Mouse (Mus musculus) forebrain, embryonic 14.5 days (tissue): ENCODE data around the gene Oxt. TPM values are rescaled to one million over a fixed set of nuclear protein-coding genes. Genes with fewer than 3 reads are reported as not detected.
A peak's percentile ranks its signal among the peaks of the same experiment; 100 is the strongest.

Experiments
- ATAC-seq: fragments of 200-750 bp; cut with Nextera tagmentation; 2 replicates; pipeline ENCODE4 v1.8.0; 2017; ENCODE audit warnings: mild to moderate bottlenecking, moderate library complexity
- DNase-seq: peaks from one replicate; pipeline ENCODE4 v3.0.0-alpha.2; 2015; ENCODE audit warnings: low spot score
- H3K27ac ChIP-seq: fragments of 300-500 bp; sonication (generic); 2 replicates; pipeline ENCODE4 v1.5.1; 2014; ENCODE audit warnings: low read depth, mild to moderate bottlenecking, control low read depth, low read length, moderate library complexity
- H3K27me3 ChIP-seq: fragments of 300-500 bp; sonication (generic); replicated peaks from 2 replicates; pipeline ENCODE4 v1.6.1; 2014; ENCODE audit warnings: low read length, control low read depth, mixed read lengths; ENCODE audit not compliant: control insufficient read depth, insufficient read depth
- H3K36me3 ChIP-seq: fragments of 300-500 bp; sonication (generic); 2 replicates; pipeline ENCODE4 v1.6.1; 2014; ENCODE audit warnings: low read length, control low read depth; ENCODE audit not compliant: control insufficient read depth, insufficient read depth
- H3K4me1 ChIP-seq: fragments of 300-500 bp; sonication (generic); 2 replicates; pipeline ENCODE4 v1.6.1; 2014; ENCODE audit warnings: antibody characterized with exemption, low read length, control low read depth; ENCODE audit not compliant: control insufficient read depth, insufficient read depth
- H3K4me2 ChIP-seq: fragments of 300-500 bp; sonication (generic); 2 replicates; pipeline ENCODE4 v1.6.1; 2014; ENCODE audit warnings: mild to moderate bottlenecking, control low read depth, low read length
- H3K4me3 ChIP-seq: fragments of 300-500 bp; sonication (generic); 2 replicates; pipeline ENCODE4 v1.5.1; 2014; ENCODE audit warnings: low read depth, low read length, control low read depth
- H3K9ac ChIP-seq: fragments of 300-500 bp; sonication (generic); 2 replicates; pipeline ENCODE4 v1.6.1; 2014; ENCODE audit warnings: mild to moderate bottlenecking, low read length, control low read depth, moderate library complexity
- H3K9me3 ChIP-seq: fragments of 300-500 bp; sonication (generic); replicated peaks from 2 replicates; pipeline ENCODE4 v1.6.1; 2016; ENCODE audit warnings: low read length, control low read depth, mixed read lengths; ENCODE audit not compliant: control insufficient read depth
- WGBS: fragments of 180-500 bp; shearing (Covaris S2); extraction: QIAGEN DNeasy Blood & Tissue Kit; methylation state at CpG from one replicate; pipeline ENCODE4 v1.1.7; 2014; 5-methylcytosine and 5-hydroxymethylcytosine counted together
- polyA plus RNA-seq: library from polyadenylated mRNA; unstranded; fragments of >200 nt; fragmentation: Nextera tagmentation; extraction: Ambion mirVana; gene quantifications from 2 replicates; pipeline ENCODE4 v1.2.1, GENCODE M21; 2014

The Oxt gene
- polyA plus RNA-seq, 1 experiment from 2014 or later: not detected

DNA sequence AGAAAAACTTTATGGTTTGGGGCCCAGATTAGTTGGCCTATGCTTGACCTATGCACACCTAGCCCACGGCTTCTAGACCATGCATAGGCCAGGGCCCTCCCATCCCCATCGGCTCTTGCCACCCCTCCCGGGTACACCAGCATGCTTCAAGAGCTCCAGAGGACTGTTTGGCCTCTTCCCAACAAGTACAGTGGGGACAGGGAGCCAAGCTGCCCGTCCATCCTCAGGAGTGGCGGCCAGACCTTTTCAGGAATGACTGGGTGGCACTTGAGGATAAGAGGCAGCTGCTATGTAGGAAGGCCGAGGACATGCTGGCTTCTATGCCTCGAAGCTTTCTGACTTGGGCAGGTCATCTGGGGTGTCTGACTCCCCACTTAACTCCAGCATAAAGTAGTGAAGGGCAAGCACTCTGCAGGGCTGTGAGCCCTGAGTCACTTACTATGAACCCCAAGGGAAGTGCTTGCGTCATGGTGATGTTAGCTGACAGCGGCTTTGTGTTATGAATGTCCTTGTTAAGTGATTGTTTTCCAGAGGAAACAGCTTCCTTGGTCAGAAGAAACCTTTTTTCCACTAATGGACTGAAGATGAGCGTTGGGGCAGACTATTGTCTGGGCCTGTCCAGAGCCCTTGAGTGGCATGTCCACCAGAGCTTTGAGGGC is 8.1 kb downstream of the Oxt start:
- Histone ChIP-seq H3K9me3 (no peaks in the 10 kb centered on the region), H3K36me3 (no peaks in the 10 kb centered on the region), H3K4me2 (no peak overlapping the region), H3K27me3 (peaks cover 36% of the 10 kb centered on the region), H3K27ac (no peak overlapping the region), H3K4me3 (no peak overlapping the region), H3K4me1 (no peaks in the 10 kb centered on the region), H3K9ac (no peak overlapping the region)
- ATAC-seq (no peak), DNase-seq (no peak)
- 81% methylated on average over 10 of the region's 10 CpGs for WGBS

- Histone ChIP-seq H3K4me3 (no peak overlapping the region), H3K9me3 (no peaks in the 10 kb centered on the region), H3K36me3 (peaks cover 9% of the 10 kb centered on the region), H3K27me3 (peaks cover 16% of the 10 kb centered on the region; the same call in 1 of the 2 replicates), H3K4me1 (no peaks in the 10 kb centered on the region), H3K9ac (no peak overlapping the region), H3K27ac (no peak overlapping the region), H3K4me2 (no peak overlapping the region)
- 84% methylated on average over 6 of the region's 6 CpGs for WGBS
- no peak for ATAC-seq
- DNase-seq: no peak
Observed at GRCm38 (mm10) chr2:130586016-130586415, 10.0 kb downstream of the Oxt start.

DNA sequence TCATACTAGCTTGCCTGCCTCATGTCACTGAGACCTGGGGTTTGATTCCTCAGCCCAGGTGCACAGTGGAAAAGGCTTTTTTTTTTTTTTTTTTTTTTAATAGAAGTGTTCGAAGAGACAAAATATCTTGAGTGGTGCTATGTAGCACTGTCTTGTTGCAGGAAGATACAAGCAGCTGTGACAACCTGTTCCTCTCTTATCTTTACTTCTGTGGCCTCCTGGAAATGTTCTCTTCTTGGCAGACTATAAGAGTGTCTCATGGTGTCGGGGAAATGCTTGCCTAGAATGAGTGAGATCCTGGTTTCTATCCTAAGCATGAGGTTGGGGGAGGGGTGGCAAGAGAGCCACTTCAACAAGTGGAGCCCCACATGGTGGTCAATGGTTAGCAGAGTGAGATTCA is 12.4 kb downstream of the Oxt start:
- H3K27me3 ChIP-seq: no peaks in the 10 kb centered on the region
- no peak overlapping the region for H3K27ac ChIP-seq
- no peak for ATAC-seq
- H3K9me3 ChIP-seq: no peaks in the 10 kb centered on the region
- 87% methylated on average over 2 of the region's 2 CpGs for WGBS
- no peak overlapping the region for H3K4me2 ChIP-seq
- H3K36me3 ChIP-seq: peaks cover 20% of the 10 kb centered on the region
- no peaks in the 10 kb centered on the region for H3K4me1 ChIP-seq
- no peak overlapping the region for H3K9ac ChIP-seq
- DNase-seq: no peak
- H3K4me3 ChIP-seq: no peak overlapping the region

DNA sequence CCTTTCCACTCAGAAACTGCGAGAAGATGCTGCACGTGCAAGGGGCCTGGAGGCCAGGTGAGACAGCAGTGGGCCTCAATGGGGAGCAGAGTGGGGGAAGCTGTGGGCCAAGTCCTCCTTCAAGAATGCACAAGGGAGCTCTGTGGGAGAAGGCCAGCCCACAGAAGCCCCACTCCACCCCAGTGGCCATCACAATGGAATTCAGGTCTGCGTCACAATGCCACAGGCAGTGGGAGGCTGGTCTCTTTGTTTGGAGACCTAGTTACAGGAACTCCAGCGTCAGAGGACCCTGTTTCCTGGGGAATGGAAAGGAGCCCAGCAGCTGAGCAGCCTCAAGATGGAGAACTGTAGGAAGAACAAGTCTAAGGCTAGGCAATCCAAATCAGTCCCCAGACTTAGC is 13.2 kb downstream of the Oxt start:
- H3K4me3 ChIP-seq: no peak overlapping the region
- H3K9ac ChIP-seq: no peak overlapping the region
- WGBS: 47% methylated on average over 4 of the region's 4 CpGs
- no peak overlapping the region for H3K4me2 ChIP-seq
- no peaks in the 10 kb centered on the region for H3K9me3 ChIP-seq
- DNase-seq (no peak), ATAC-seq (no peak)
- no peak overlapping the region for H3K27ac ChIP-seq
- peaks cover 21% of the 10 kb centered on the region for H3K36me3 ChIP-seq
- no peaks in the 10 kb centered on the region for H3K27me3 ChIP-seq
- no peaks in the 10 kb centered on the region for H3K4me1 ChIP-seq

DNA sequence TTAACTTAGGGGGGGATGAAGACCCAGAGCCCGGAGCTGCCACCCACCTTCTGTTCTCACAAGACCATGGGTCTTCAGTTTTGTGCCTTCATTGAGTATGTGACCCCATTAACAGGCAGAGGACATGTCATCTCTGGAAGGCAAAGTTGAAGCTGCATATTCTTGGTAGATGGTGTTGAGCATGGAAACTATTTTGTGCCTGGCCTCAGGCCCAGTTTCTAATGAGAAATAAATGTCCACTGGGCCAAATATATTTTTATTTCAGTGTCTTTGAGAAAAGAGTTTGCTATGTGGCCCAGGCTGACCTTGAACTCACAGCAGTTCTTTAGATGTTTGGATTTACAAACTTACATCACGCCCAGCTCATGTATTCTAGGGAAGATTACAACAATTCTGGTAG is 13.8 kb downstream of the Oxt start:
- no peak for ATAC-seq
- 97% methylated on average over 2 of the region's 2 CpGs for WGBS
- DNase-seq: no peak

DNA sequence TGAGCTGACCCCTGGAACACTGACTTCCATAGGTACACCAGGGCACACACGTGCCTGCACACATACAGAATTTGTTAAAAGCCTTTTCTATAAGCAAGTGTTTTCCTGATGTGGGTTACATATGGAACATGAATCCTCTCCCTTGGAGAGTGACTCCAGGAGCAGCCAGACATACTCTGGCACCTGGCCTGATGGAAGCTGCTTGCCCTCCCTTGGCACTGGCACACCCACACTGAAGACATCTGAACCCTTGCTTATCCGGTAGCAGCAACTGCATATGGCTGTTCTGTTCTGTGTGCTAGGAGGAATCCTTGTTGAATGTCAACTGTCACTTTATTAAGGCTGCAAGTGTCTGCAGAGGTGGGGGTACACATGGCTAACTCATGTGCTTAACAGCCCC is 15.0 kb downstream of the Oxt start:
- 97% methylated on average over 2 of the region's 2 CpGs for WGBS
- Histone ChIP-seq H3K36me3 (peaks cover 34% of the 10 kb centered on the region), H3K4me2 (no peak overlapping the region), H3K9ac (no peak overlapping the region), H3K27me3 (no peaks in the 10 kb centered on the region), H3K27ac (no peak overlapping the region), H3K4me1 (no peaks in the 10 kb centered on the region), H3K9me3 (no peaks in the 10 kb centered on the region), H3K4me3 (no peak overlapping the region)
- no peak for DNase-seq
- ATAC-seq: no peak

More for the DNA sequence above, 13.8 kb downstream of the Oxt start:
- Histone ChIP-seq H3K4me2 (no peak overlapping the region), H3K36me3 (peaks cover 25% of the 10 kb centered on the region), H3K27ac (no peak overlapping the region), H3K4me1 (no peaks in the 10 kb centered on the region), H3K9me3 (no peaks in the 10 kb centered on the region), H3K27me3 (no peaks in the 10 kb centered on the region), H3K4me3 (no peak overlapping the region), H3K9ac (no peak overlapping the region)

DNA sequence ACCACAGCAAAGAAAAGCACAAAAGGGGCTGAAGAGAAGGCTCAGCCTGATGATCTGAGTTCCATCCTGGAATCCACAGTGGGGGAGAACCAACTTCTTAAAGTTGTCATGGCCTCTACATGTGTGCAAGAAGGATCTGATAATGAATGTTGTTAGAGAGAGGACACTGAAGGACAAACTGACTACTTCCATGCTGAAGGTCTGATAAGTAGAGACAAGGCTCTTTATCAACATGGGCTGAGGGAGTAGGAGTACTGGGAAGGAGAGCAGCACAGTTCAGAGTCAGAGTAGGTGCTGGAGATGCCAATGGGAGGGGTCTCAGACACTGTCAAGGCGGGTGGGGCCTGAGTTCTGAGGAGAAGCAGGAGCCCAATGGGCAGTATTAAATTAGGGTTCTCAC is 19.6 kb downstream of the Oxt start:
- H3K4me1 ChIP-seq: no peaks in the 10 kb centered on the region

GRCm38 (mm10) chr2:130597601-130598010 is 21.6 kb downstream of the Oxt start:
- H3K4me1 ChIP-seq: no peaks in the 10 kb centered on the region
- no peaks in the 10 kb centered on the region for H3K27me3 ChIP-seq
- DNase-seq: peak; percentile 73
- no peak overlapping the region for H3K4me2 ChIP-seq
- no peak overlapping the region for H3K27ac ChIP-seq
- 14% methylated on average over 1 of the region's 1 CpGs for WGBS
- no peak overlapping the region for H3K9ac ChIP-seq
- no peak for ATAC-seq
- H3K9me3 ChIP-seq: no peaks in the 10 kb centered on the region
- H3K4me3 ChIP-seq: no peak overlapping the region
- H3K36me3 ChIP-seq: peaks cover 71% of the 10 kb centered on the region

More for the DNA sequence above, 19.6 kb downstream of the Oxt start:
- no peak overlapping the region for H3K9ac ChIP-seq
- H3K4me3 ChIP-seq: no peak overlapping the region
- ATAC-seq (no peak), DNase-seq (no peak)
- no peaks in the 10 kb centered on the region for H3K27me3 ChIP-seq
- H3K27ac ChIP-seq: no peak overlapping the region
- H3K36me3 ChIP-seq: peaks cover 68% of the 10 kb centered on the region
- no peak overlapping the region for H3K4me2 ChIP-seq
- no peaks in the 10 kb centered on the region for H3K9me3 ChIP-seq
- WGBS: 85% methylated on average over 1 of the region's 1 CpGs

DNA sequence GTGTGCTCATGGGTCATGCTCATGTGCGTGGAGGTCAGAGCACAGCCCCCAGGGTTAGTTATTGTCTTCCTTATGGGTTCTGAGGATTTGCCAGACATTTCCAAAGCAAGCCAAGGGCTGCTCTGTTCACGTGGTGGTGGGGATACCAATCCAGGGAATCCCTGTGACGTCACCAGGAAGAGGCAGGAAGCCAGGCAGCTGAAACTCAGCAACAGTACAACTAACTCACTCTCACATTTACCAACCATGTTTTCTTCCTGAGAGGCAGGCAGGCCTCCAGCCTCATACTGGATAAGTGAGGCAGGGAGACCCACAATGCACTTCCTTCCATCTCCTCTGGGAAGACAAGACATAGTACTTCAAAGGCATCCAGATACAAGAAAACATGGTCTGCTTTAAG is 22.4 kb downstream of the Oxt start:
- Histone ChIP-seq H3K9me3 (no peaks in the 10 kb centered on the region), H3K27ac (no peak overlapping the region), H3K9ac (no peak overlapping the region), H3K4me1 (no peaks in the 10 kb centered on the region), H3K36me3 (peaks cover 76% of the 10 kb centered on the region), H3K4me2 (no peak overlapping the region), H3K27me3 (no peaks in the 10 kb centered on the region), H3K4me3 (no peak overlapping the region)
- 77% methylated on average over 3 of the region's 3 CpGs for WGBS
- no peak for DNase-seq
- no peak for ATAC-seq
